Mouse (Mus musculus) hindbrain, embryonic 16.5 days (tissue): ENCODE measurements around the gene Sfxn5. TPM values are rescaled to one million over a fixed set of nuclear protein-coding genes. Genes with fewer than 3 reads are reported as not detected.

Experiments used
- ATAC-seq: fragments of 200-750 bp; cut with Nextera tagmentation; 2 replicates; pipeline ENCODE4 v1.8.0; 2017; ENCODE audit warnings: moderate TSS enrichment, moderate library complexity
- H3K27ac ChIP-seq: fragments of 300-500 bp; sonication (generic); 2 replicates; pipeline ENCODE4 v1.5.1; 2014; ENCODE audit warnings: low read depth, mild to moderate bottlenecking, control low read depth, low read length, moderate library complexity
- H3K27me3 ChIP-seq: fragments of 300-500 bp; sonication (generic); replicated peaks from 2 replicates; pipeline ENCODE4 v1.6.1; 2014; ENCODE audit warnings: low read length; ENCODE audit not compliant: control insufficient read depth, insufficient read depth
- H3K36me3 ChIP-seq: fragments of 300-500 bp; sonication (generic); 2 replicates; pipeline ENCODE4 v1.6.1; 2014; ENCODE audit warnings: mild to moderate bottlenecking, low read length, moderate library complexity, mixed read lengths; ENCODE audit not compliant: control insufficient read depth, insufficient read depth
- H3K4me1 ChIP-seq: fragments of 300-500 bp; sonication (generic); 2 replicates; pipeline ENCODE4 v1.6.1; 2014; ENCODE audit warnings: low read depth, low read length; ENCODE audit not compliant: control insufficient read depth, insufficient read depth
- H3K4me2 ChIP-seq: fragments of 300-500 bp; sonication (generic); 2 replicates; pipeline ENCODE4 v1.6.1; 2014; ENCODE audit warnings: mild to moderate bottlenecking, low read length, control low read depth, moderate library complexity
- H3K4me3 ChIP-seq: fragments of 300-500 bp; sonication (generic); 2 replicates; pipeline ENCODE4 v1.5.1; 2014; ENCODE audit warnings: mild to moderate bottlenecking, low read length, control low read depth, moderate library complexity
- H3K9ac ChIP-seq: fragments of 300-500 bp; sonication (generic); 2 replicates; pipeline ENCODE4 v1.6.1; 2014; ENCODE audit warnings: low read depth, mild to moderate bottlenecking, control low read depth, low read length, moderate library complexity
- H3K9me3 ChIP-seq: fragments of 300-500 bp; sonication (generic); 2 replicates; pipeline ENCODE4 v1.6.1; 2014; ENCODE audit warnings: mild to moderate bottlenecking, low read length, moderate library complexity; ENCODE audit not compliant: control insufficient read depth
- WGBS: fragments of 180-500 bp; shearing (Covaris S2); extraction: QIAGEN DNeasy Blood & Tissue Kit; methylation state at CpG from one replicate; pipeline ENCODE4 v1.1.7; 2014; 5-methylcytosine and 5-hydroxymethylcytosine counted together
- polyA plus RNA-seq: library from polyadenylated mRNA; unstranded; fragments of >200 nt; fragmentation: Nextera tagmentation; extraction: Ambion mirVana; gene quantifications from 2 replicates; pipeline ENCODE4 v1.2.1, GENCODE M21; 2015

The Sfxn5 gene
- polyA plus RNA-seq, 1 experiment from 2014 or later: 61.3 TPM

DNA sequence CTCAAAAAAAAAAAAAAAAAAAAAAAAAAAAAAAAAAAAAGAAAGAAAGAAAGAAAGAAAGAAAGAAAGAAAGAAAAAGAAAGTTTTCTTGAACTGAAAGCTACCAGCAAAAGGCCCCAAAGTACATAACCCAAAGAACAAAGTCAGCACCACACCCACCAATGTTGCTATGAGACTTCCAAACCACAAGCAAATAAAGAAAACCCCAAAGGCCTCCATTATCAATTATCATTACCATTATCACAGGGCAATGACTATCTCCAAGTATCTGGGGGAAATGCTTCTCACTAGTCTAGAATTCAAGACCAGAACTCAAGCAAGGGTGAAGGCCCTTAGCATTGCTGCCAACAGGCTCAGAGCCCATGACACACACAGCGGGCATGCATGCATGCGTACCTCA lies 22.5 kb upstream of the Sfxn5 start:
- Histone ChIP-seq H3K27ac (no peak overlapping the region), H3K9ac (no peak overlapping the region), H3K27me3 (no peaks in the 10 kb centered on the region), H3K4me3 (no peak overlapping the region), H3K36me3 (no peaks in the 10 kb centered on the region), H3K9me3 (no peaks in the 10 kb centered on the region), H3K4me1 (no peaks in the 10 kb centered on the region), H3K4me2 (no peak overlapping the region)
- 88% methylated on average over 2 of the region's 2 CpGs for WGBS
- ATAC-seq: no peak

DNA sequence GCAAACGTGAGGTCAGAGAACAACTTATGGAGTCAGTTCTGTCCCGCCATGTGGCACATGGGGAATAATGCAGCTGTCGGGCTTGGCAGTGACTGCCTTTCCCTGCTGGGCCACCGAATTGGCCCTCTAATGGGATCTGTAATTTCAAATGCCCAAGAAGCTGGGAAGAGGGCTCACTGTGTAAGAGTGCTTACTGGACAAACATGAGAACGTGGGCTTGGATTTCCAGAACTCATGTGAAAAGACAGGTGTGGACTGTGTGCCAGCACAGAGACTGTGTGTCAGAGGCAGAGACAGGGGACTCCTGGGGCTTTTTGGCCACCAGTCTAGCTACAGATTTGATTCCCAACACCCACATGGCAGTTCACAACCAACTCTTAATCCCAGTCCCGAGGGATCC lies 21.5 kb upstream of the Sfxn5 start:
- no peak overlapping the region for H3K9ac ChIP-seq
- no peak overlapping the region for H3K4me3 ChIP-seq
- 41% methylated on average over 6 of the region's 6 CpGs for whole genome bisulfite sequencing
- H3K4me1 ChIP-seq: no peaks in the 10 kb centered on the region
- no peak overlapping the region for H3K27ac ChIP-seq
- H3K9me3 ChIP-seq: no peaks in the 10 kb centered on the region
- ATAC-seq: peak; percentile 52; the same call in 1 of the 2 replicates
- H3K27me3 ChIP-seq: no peaks in the 10 kb centered on the region
- H3K4me2 ChIP-seq: no peak overlapping the region
- no peaks in the 10 kb centered on the region for H3K36me3 ChIP-seq

DNA sequence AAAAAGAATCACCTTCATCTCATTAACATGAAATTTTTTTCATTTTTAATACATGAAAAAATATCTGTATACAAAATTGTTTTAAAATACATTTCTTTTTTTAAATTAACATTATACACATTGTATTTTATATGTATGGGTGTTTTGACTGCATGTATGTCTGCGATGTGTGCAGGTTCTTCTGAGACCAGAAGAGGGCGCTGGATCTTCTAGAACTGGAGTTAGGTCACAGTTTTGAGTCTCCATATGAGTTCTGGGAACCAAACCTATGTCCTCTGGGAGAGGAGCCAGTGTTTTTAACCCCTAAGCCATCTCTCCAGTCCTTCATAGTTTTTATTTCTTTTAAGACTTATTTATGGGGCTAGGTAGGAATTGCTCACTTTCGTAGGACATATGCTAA lies 20.5 kb upstream of the Sfxn5 start:
- Histone ChIP-seq H3K9me3 (no peaks in the 10 kb centered on the region), H3K27ac (no peak overlapping the region), H3K4me2 (no peak overlapping the region), H3K9ac (no peak overlapping the region), H3K27me3 (no peaks in the 10 kb centered on the region), H3K4me1 (no peaks in the 10 kb centered on the region), H3K4me3 (no peak overlapping the region), H3K36me3 (no peaks in the 10 kb centered on the region)
- 66% methylated on average over 3 of the region's 3 CpGs for WGBS
- no peak for ATAC-seq

DNA sequence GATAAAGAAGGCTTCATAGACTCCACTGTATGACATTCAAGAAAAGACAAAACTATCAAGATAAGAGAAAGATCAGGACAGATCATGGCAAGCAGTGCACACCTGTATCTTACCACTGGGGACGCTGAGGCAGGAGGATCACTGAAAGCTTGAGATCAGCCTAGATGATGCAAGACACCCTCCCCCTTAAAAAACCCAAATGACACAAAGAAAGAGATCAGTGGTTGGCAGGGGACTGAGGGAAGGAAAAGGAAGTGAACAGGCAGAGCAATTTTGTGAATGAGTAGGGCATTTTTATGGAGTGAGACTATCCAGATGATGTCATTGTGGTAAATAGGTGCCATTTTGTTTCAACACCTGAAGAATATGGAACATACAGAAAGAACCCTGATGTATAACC lies 16.9 kb upstream of the Sfxn5 start:
- peaks cover 10% of the 10 kb centered on the region for H3K36me3 ChIP-seq
- no peak overlapping the region for H3K27ac ChIP-seq
- no peaks in the 10 kb centered on the region for H3K9me3 ChIP-seq
- WGBS: 97% methylated on average over 1 of the region's 1 CpGs
- H3K4me2 ChIP-seq: no peak overlapping the region
- no peak for ATAC-seq
- no peak overlapping the region for H3K4me3 ChIP-seq
- no peak overlapping the region for H3K9ac ChIP-seq
- H3K4me1 ChIP-seq: no peaks in the 10 kb centered on the region
- H3K27me3 ChIP-seq: no peaks in the 10 kb centered on the region

DNA sequence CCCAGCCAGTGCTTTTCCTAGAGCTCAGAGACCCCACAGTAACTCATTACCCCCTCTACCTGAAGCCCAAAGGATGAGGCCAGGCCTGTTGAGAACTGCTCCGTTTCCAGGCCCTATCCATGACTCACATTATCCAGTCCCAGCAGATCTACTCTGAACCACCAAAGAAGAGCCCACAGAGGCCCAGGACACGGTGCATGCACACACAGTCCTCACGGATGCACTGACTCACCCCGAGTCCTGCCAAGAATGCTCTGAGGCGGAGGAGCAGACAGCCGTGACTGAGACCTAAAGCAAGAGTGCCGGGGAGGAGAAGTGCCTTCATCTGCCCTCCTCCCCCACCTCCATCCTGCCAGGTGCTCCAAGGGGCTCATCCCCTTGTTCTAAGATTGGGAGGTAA lies 16.0 kb upstream of the Sfxn5 start:
- ATAC-seq: no peak
- Histone ChIP-seq H3K4me1 (no peaks in the 10 kb centered on the region), H3K4me3 (no peak overlapping the region), H3K27ac (no peak overlapping the region), H3K9ac (no peak overlapping the region), H3K36me3 (peaks cover 10% of the 10 kb centered on the region), H3K27me3 (no peaks in the 10 kb centered on the region), H3K4me2 (no peak overlapping the region), H3K9me3 (no peaks in the 10 kb centered on the region)
- 63% methylated on average over 7 of the region's 7 CpGs for WGBS

DNA sequence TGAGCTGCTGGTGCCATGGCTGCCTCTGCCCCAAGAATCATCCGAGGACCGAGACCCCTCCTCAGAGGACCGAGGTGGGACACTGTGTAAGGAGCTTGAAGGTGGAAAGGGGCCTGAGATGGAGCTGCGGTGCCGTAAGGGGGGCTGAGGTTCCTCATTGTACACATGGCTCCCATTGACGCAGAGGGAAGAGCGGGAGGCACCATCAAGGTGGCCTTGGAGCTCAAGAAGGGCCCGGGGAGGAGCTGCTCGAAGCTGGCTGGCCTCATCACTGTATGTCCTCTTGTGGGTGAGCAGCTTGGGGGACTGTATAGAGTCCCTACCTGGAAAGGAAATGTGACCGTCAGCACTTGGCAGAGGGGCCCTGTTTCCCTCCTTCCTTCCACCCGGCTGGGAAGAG lies 14.9 kb upstream of the Sfxn5 start:
- Histone ChIP-seq H3K36me3 (peaks cover 10% of the 10 kb centered on the region), H3K4me1 (no peaks in the 10 kb centered on the region), H3K9ac (no peak overlapping the region), H3K4me3 (no peak overlapping the region), H3K27me3 (no peaks in the 10 kb centered on the region), H3K9me3 (no peaks in the 10 kb centered on the region), H3K27ac (no peak overlapping the region), H3K4me2 (no peak overlapping the region)
- no peak for ATAC-seq
- 83% methylated on average over 11 of the region's 11 CpGs for WGBS

DNA sequence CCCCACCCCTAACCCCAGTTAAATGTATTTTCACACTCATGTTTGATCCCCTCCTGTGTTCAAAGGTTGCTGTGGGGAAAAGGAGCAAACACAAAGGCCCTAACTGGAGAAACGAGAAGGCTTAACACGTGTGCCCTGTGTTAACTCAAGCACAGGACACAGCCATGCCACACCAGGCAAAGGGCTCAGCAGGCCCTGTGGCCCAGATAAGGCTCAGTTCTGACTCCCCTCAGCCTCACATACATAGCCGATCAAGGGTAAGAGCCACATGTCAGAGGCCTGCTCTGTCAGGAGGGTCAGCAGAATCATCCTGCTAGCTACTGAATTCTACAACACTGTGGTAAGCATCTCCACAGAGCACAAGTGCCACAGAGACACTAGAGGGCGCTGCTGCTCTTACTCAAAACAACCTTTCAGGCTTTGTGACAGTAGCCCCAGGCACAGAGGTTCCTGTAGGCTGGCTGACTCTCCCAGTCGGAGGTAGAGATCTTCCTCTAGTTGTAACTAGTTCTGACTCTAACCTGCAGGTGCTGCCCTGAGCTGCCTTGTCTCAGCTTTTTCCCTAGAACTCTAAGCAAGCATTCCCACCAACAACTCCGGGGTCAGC lies 12.9 kb upstream of the Sfxn5 start:
- Histone ChIP-seq H3K4me2 (no peak overlapping the region), H3K9me3 (no peaks in the 10 kb centered on the region), H3K4me3 (no peak overlapping the region), H3K27ac (no peak overlapping the region), H3K4me1 (no peaks in the 10 kb centered on the region), H3K9ac (no peak overlapping the region), H3K36me3 (peaks cover 10% of the 10 kb centered on the region), H3K27me3 (no peaks in the 10 kb centered on the region)
- 43% methylated on average over 6 of the region's 6 CpGs for WGBS
- ATAC-seq: peak; percentile 73

DNA sequence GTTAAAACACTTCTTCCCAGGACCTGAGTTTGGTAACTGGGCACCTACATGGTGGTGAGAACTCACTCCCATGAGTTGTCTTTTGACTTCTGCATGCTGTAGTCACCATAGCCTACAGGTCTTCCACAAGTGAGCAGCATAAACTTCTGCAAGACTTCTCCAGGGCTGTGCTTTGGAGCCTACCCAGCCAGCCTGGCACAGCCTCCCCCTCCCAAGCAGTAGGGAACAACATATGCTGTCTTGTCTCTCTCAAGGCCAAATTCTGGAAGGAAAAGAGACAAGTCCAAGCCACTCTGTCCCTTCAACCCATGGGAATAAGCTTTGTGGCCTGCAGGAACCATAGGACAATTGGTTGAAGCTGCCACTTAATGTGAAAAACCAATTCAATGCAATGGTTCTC lies 11.7 kb upstream of the Sfxn5 start:
- Histone ChIP-seq H3K9me3 (no peaks in the 10 kb centered on the region), H3K4me1 (no peaks in the 10 kb centered on the region), H3K27ac (no peak overlapping the region), H3K36me3 (peaks cover 15% of the 10 kb centered on the region), H3K4me3 (no peak overlapping the region), H3K4me2 (no peak overlapping the region), H3K27me3 (no peaks in the 10 kb centered on the region), H3K9ac (no peak overlapping the region)
- no peak for ATAC-seq

DNA sequence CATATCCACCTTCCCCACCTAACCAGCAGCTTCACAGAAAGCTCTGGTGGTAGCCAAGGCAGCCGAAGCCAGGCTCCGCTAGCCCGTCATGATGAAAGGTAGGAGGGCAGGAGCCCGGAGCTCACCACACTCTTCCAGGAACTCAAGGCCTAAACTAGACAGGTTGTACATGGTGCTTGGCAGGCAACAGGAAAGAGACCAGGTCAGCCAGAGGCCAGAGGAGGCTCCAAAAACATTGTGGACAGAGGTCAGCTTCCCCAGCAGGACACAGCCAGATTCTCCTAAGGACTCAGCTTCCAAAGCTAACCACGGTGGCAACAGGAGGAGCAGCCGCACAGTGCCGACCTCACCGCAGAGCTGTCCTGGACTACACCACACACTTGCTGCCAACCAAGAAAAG lies 9.8 kb upstream of the Sfxn5 start:
- WGBS: 89% methylated on average over 8 of the region's 8 CpGs
- Histone ChIP-seq H3K9ac (no peak overlapping the region), H3K36me3 (peaks cover 15% of the 10 kb centered on the region), H3K4me3 (no peak overlapping the region), H3K9me3 (no peaks in the 10 kb centered on the region), H3K4me1 (no peaks in the 10 kb centered on the region), H3K27me3 (no peaks in the 10 kb centered on the region), H3K4me2 (no peak overlapping the region), H3K27ac (no peak overlapping the region)
- ATAC-seq: no peak
